Mouse (Mus musculus) ES-E14 (cell line): ENCODE data around the gene Syt7. TPM values are rescaled to one million over a fixed set of nuclear protein-coding genes. Genes with fewer than 3 reads are reported as not detected.

Source experiments
- DNase-seq: peaks from one replicate; pipeline ENCODE4 v3.0.0-alpha.2; 2013; ENCODE audit warnings: low read depth, low spot score
- H3K27ac ChIP-seq: 2 replicates; pipeline ENCODE4 v1.5.1; 2012; ENCODE audit warnings: low read depth, mild to moderate bottlenecking, low read length, moderate library complexity, mixed read lengths; ENCODE audit not compliant: poor library complexity, insufficient read depth, severe bottlenecking
- H3K36me3 ChIP-seq: 2 replicates; pipeline ENCODE4 v1.6.1; 2012; ENCODE audit warnings: mild to moderate bottlenecking, low read length, moderate library complexity, mixed read lengths; ENCODE audit not compliant: control insufficient read depth, poor library complexity, insufficient read depth, severe bottlenecking
- H3K4me1 ChIP-seq, 2 experiments: fragments of 150-350 bp in 1 of 2; sonication (generic) in 1 of 2; 2 replicates each; pipeline ENCODE4 v1.6.1; 2012; ENCODE audit warnings: low read length in 2 of 2, mild to moderate bottlenecking in 1 of 2, mixed read lengths in 1 of 2; ENCODE audit not compliant: control insufficient read depth in 2 of 2, insufficient read depth in 2 of 2, poor library complexity in 1 of 2
- H3K4me3 ChIP-seq, 2 experiments: fragments of 150-350 bp in 1 of 2; sonication (generic) in 1 of 2; 2 replicates each; pipeline ENCODE4 v1.5.1; 2012; ENCODE audit warnings: low read length in 2 of 2, low read depth in 1 of 2, mild to moderate bottlenecking in 1 of 2, mixed read lengths in 1 of 2; ENCODE audit not compliant: insufficient read depth in 1 of 2, poor library complexity in 1 of 2, severe bottlenecking in 1 of 2
- H3K9ac ChIP-seq: 2 replicates; pipeline ENCODE4 v1.6.1; 2012; ENCODE audit warnings: low read depth, mild to moderate bottlenecking, low read length, mixed read lengths; ENCODE audit not compliant: poor library complexity, insufficient read depth, severe bottlenecking
- H3K9me3 ChIP-seq: fragments of 150-350 bp; sonication (generic); 2 replicates; pipeline ENCODE4 v1.6.1; 2012; ENCODE audit warnings: low read depth, mild to moderate bottlenecking, low read length; ENCODE audit not compliant: control insufficient read depth, insufficient read depth
- MAFK ChIP-seq: IDR thresholded peaks from 2 replicates; pipeline ENCODE4 v1.6.1; 2014; ENCODE audit warnings: mild to moderate bottlenecking, low read depth, low read length, inconsistent platforms; ENCODE audit not compliant: insufficient read depth
- ZNF384 ChIP-seq: IDR thresholded peaks from 2 replicates; pipeline ENCODE4 v1.6.1; 2012; ENCODE audit warnings: low read depth, low read length, inconsistent platforms
- in situ Hi-C, 2 experiments: fragments of 600-800 bp; cut with MboI; formaldehyde crosslinking; loops; one replicate each; pipeline ENCODE4 v1.15.1; 2025; ENCODE audit warnings: low sequenced_read_pairs in 2 of 2, inconsistent platforms in 1 of 2; ENCODE audit not compliant: unreplicated experiment in 2 of 2
- total RNA-seq: library from RNA; depleted of rRNA; stranded (reverse); fragments of 300-350 nt; gene quantifications from 2 replicates; pipeline ENCODE4 v1.2.3, GENCODE M21; 2012; rRNA removed

Syt7 gene
- total RNA-seq, 1 experiment = 2.6 TPM

- H3K36me3 ChIP-seq = peaks cover 16% of the 10 kb centered on the region; the same call in 1 of the 2 replicates
- no peak overlapping the region for H3K4me3 ChIP-seq
- peak; percentile 46 for DNase-seq
- no peaks in the 10 kb centered on the region for H3K9me3 ChIP-seq
- peak; percentile 90 for TF ChIP-seq MAFK
- no peak for TF ChIP-seq ZNF384
- peaks cover 3 to 4% of the 10 kb centered on the region in 2 experiments; a peak in 2 of 4 replicates for H3K4me1 ChIP-seq
- H3K27ac ChIP-seq = no peak overlapping the region
- in situ Hi-C loops = no loop called here
- H3K9ac ChIP-seq = no peak overlapping the region
Observed at GRCm38 (mm10) chr19:10502571-10502970, 113.7 kb downstream of the Syt7 start.

Other genes with a start within 250 kb of the Syt7 start
- 47.4 and 74.0 TPM in 2 replicates for gene Fads1, start 206.2 kb upstream of the Syt7 start, total RNA-seq
- gene Tmem258, start 185.1 kb upstream of the Syt7 start, total RNA-seq = 440 and 455 TPM in 2 replicates
- gene Fen1, start 184.9 kb upstream of the Syt7 start, total RNA-seq = 110 and 113 TPM in 2 replicates
- gene Myrf, start 148.3 kb upstream of the Syt7 start, total RNA-seq = 35.9 and 58.1 TPM in 2 replicates
- gene Dagla, start 84.2 kb upstream of the Syt7 start, total RNA-seq = 1.2 and 1.6 TPM in 2 replicates
- 0.27 and 0.37 TPM in 2 replicates for gene Lrrc10b, start 68.4 kb downstream of the Syt7 start, total RNA-seq
- 0.48 and 0.62 TPM in 2 replicates for gene Ppp1r32, start 93.8 kb downstream of the Syt7 start, total RNA-seq
- 37.7 and 38.0 TPM in 2 replicates for gene Cpsf7, start 136.2 kb downstream of the Syt7 start, total RNA-seq
- gene Sdhaf2, start 137.1 kb downstream of the Syt7 start, total RNA-seq = 24.3 and 31.3 TPM in 2 replicates
- gene Tmem216, start 167.1 kb downstream of the Syt7 start, total RNA-seq = 29.2 and 30.1 TPM in 2 replicates
- gene Cyb561a3, start 188.1 kb downstream of the Syt7 start, total RNA-seq = 12.9 and 14.9 TPM in 2 replicates
- 22.4 and 29.8 TPM in 2 replicates for gene Tmem138, start 188.3 kb downstream of the Syt7 start, total RNA-seq
- 584 and 635 TPM in 2 replicates for gene Ddb1, start 216.2 kb downstream of the Syt7 start, total RNA-seq
- gene Tkfc, start 216.6 kb downstream of the Syt7 start, total RNA-seq = 12.2 and 14.4 TPM in 2 replicates
- 0.49 and 0.63 TPM in 2 replicates for gene Vwce, start 245.1 kb downstream of the Syt7 start, total RNA-seq